Mouse (Mus musculus) midbrain, embryonic 14.5 days (tissue): ENCODE measurements around the gene Kmt5b. TPM values are rescaled to one million over a fixed set of nuclear protein-coding genes. Genes with fewer than 3 reads are reported as not detected.

Source experiments
- ATAC-seq: fragments of 200-750 bp; cut with Nextera tagmentation; 2 replicates; pipeline ENCODE4 v1.8.0; 2017; ENCODE audit warnings: moderate number of reproducible peaks, moderate library complexity; ENCODE audit not compliant: low FRiP score, low TSS enrichment
- DNase-seq: peaks from one replicate; pipeline ENCODE4 v3.0.0-alpha.2; 2015
- H3K27ac ChIP-seq: fragments of 300-500 bp; sonication (generic); replicated peaks from 2 replicates; pipeline ENCODE4 v1.5.1; 2014; ENCODE audit warnings: mild to moderate bottlenecking, low read depth, low read length, moderate library complexity
- H3K27me3 ChIP-seq: fragments of 300-500 bp; sonication (generic); 2 replicates; pipeline ENCODE4 v1.6.1; 2014; ENCODE audit warnings: low read length, control low read depth, mixed read lengths; ENCODE audit not compliant: control insufficient read depth, insufficient read depth
- H3K36me3 ChIP-seq: fragments of 300-500 bp; sonication (generic); 2 replicates; pipeline ENCODE4 v1.6.1; 2014; ENCODE audit warnings: low read length, control low read depth; ENCODE audit not compliant: control insufficient read depth, insufficient read depth
- H3K4me1 ChIP-seq: fragments of 300-500 bp; sonication (generic); 2 replicates; pipeline ENCODE4 v1.6.1; 2014; ENCODE audit warnings: mild to moderate bottlenecking, antibody characterized with exemption, low read length, control low read depth; ENCODE audit not compliant: control insufficient read depth, insufficient read depth
- H3K4me2 ChIP-seq: fragments of 300-500 bp; sonication (generic); 2 replicates; pipeline ENCODE4 v1.6.1; 2014; ENCODE audit warnings: mild to moderate bottlenecking, low read length, moderate library complexity
- H3K4me3 ChIP-seq: fragments of 300-500 bp; sonication (generic); replicated peaks from 2 replicates; pipeline ENCODE4 v1.5.1; 2014; ENCODE audit warnings: low read depth, low read length
- H3K9ac ChIP-seq: fragments of 300-500 bp; sonication (generic); replicated peaks from 2 replicates; pipeline ENCODE4 v1.6.1; 2014; ENCODE audit warnings: mild to moderate bottlenecking, low read length, moderate library complexity
- H3K9me3 ChIP-seq: fragments of 300-500 bp; sonication (generic); 2 replicates; pipeline ENCODE4 v1.6.1; 2016; ENCODE audit warnings: low read length, control low read depth, mixed read lengths; ENCODE audit not compliant: control insufficient read depth
- WGBS: fragments of 180-500 bp; shearing (Covaris S2); extraction: QIAGEN DNeasy Blood & Tissue Kit; methylation state at CpG from one replicate; pipeline ENCODE4 v1.1.7; 2014; 5-methylcytosine and 5-hydroxymethylcytosine counted together
- polyA plus RNA-seq: library from polyadenylated mRNA; unstranded; fragments of >200 nt; fragmentation: Nextera tagmentation; extraction: Ambion mirVana; gene quantifications from 2 replicates; pipeline ENCODE4 v1.2.1, GENCODE M21; 2014

The Kmt5b gene
- polyA plus RNA-seq, 1 experiment from 2014 or later = 74.0 TPM

- no peaks in the 10 kb centered on the region for H3K9me3 ChIP-seq
- 92% methylated on average over 1 of the region's 1 CpGs for WGBS
- H3K27me3 ChIP-seq = no peaks in the 10 kb centered on the region
- no peaks in the 10 kb centered on the region for H3K4me1 ChIP-seq
- no peaks in the 10 kb centered on the region for H3K36me3 ChIP-seq
- no peak for ATAC-seq
- no peak overlapping the region for H3K27ac ChIP-seq
- H3K9ac ChIP-seq = no peak overlapping the region
- H3K4me2 ChIP-seq = no peak overlapping the region
- no peak overlapping the region for H3K4me3 ChIP-seq
- no peak for DNase-seq
These were observed 77.6 kb downstream of the Kmt5b start for GRCm38 (mm10) chr19:3844836-3845235.

DNA sequence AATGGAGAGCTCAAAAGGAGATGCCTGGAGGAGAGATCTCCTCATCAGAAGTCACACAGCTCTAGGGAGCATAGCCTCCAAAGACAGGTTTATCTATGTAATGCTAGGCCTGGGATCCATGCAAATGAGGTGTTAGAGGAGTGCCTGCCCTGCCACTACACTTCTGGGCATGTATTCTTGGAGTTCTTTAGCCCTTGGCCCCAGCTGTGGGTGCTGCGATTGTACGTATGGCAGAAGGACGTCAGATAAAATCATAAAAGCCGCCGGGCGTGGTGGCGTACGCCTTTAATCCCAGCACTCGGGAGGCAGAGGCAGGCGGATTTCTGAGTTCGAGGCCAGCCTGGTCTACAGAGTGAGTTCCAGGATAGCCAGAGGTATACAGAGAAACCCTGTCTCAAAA, 78.1 kb downstream of the Kmt5b start:
- Histone ChIP-seq H3K36me3 (no peaks in the 10 kb centered on the region), H3K4me2 (no peak overlapping the region), H3K4me1 (no peaks in the 10 kb centered on the region), H3K9me3 (no peaks in the 10 kb centered on the region), H3K27ac (no peak overlapping the region), H3K4me3 (no peak overlapping the region), H3K9ac (no peak overlapping the region), H3K27me3 (no peaks in the 10 kb centered on the region)
- 94% methylated on average over 11 of the region's 11 CpGs for WGBS
- ATAC-seq (no peak), DNase-seq (no peak)

DNA sequence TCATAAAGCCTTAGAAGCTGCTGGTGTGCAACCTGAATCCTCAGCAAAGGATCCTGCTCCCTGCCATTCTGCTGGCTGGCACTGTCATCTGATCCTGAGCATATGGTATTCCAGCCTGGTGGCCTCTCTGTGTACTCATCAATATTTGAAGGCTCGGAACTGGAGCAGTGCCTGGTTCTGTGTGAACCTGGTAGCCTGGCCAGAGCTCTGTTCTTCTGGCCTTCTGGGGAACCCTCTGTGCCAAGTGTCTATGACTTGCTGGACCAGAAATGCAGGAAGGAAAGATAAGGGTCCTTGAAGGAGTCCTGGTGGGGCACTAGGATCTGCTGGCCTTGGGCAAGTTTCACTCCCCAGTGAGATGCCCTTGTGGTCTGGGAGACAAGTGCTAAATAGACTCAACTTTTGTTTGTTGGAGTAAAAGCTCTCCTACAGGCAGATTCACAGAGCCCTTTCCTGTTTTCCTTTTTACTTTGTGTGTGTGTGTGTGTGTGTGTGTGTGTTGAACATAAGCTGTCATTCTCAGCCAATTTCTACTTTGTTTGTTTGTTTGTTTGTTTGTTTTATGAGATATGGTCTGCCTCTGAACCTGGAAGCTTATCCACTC, 78.7 kb downstream of the Kmt5b start:
- H3K9me3 ChIP-seq = no peaks in the 10 kb centered on the region
- peaks cover 4% of the 10 kb centered on the region for H3K4me1 ChIP-seq
- H3K27me3 ChIP-seq = no peaks in the 10 kb centered on the region
- no peak overlapping the region for H3K27ac ChIP-seq
- H3K4me3 ChIP-seq = no peak overlapping the region
- ATAC-seq = no peak
- WGBS = 91% methylated on average over 1 of the region's 1 CpGs
- H3K36me3 ChIP-seq = no peaks in the 10 kb centered on the region
- no peak overlapping the region for H3K9ac ChIP-seq
- no peak for DNase-seq
- H3K4me2 ChIP-seq = no peak overlapping the region

DNA sequence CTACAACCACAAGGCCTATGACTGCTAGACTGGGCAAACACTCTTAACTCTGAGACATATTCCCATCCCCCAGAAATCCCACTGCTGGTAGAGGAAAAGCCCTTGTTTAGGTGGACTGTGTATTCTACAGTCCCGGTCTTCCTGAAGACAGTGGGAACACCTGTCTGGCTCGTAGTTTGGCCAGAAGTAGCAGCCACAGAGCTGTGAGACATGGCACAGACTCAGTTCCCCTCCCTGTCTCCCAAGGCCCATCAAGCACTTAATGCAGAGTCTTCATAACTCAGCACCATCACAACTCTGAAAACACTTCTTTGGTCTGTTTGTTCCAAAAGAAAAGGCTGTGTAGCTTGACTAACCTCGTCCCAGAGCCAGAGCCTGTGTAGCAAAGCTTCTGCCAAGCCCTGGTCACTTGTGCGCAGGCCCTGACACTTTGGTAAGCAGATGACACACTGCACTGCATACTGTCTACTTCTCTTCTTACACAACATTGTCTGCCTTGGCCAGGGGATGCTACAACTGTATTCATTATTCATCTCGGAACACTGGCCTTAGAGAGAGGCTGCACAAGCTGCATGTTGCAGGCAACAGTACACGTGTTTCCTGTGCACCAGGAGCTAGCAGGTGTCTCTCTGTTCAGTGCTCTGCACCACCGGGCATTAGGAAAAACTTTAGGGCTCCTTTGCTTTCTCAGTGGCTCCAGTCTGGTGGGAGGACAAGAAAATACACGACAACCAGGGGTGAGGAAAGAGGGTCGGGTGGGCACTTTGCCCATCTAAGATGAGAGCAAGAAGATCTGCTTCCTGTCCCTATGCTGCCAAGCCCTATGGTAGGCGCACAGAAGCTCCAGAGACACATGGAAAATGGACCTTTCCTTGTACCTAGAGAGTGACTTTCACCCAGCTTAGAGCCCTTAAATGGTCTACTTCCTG, 79.7 kb downstream of the Kmt5b start:
- WGBS = 83% methylated on average over 10 of the region's 10 CpGs
- no peak overlapping the region for H3K27ac ChIP-seq
- no peaks in the 10 kb centered on the region for H3K9me3 ChIP-seq
- DNase-seq (no peak), ATAC-seq (no peak)
- peaks cover 8% of the 10 kb centered on the region for H3K4me1 ChIP-seq
- H3K9ac ChIP-seq = no peak overlapping the region
- no peaks in the 10 kb centered on the region for H3K27me3 ChIP-seq
- no peak overlapping the region for H3K4me2 ChIP-seq
- no peaks in the 10 kb centered on the region for H3K36me3 ChIP-seq
- H3K4me3 ChIP-seq = no peak overlapping the region

GRCm38 (mm10) chr19:3847711-3848110, 80.5 kb downstream of the Kmt5b start:
- no peaks in the 10 kb centered on the region for H3K9me3 ChIP-seq
- H3K4me3 ChIP-seq = no peak overlapping the region
- H3K36me3 ChIP-seq = no peaks in the 10 kb centered on the region
- H3K9ac ChIP-seq = no peak overlapping the region
- peaks cover 8% of the 10 kb centered on the region for H3K4me1 ChIP-seq
- no peak overlapping the region for H3K27ac ChIP-seq
- ATAC-seq (no peak), DNase-seq (no peak)
- no peaks in the 10 kb centered on the region for H3K27me3 ChIP-seq
- WGBS = 85% methylated on average over 5 of the region's 5 CpGs
- no peak overlapping the region for H3K4me2 ChIP-seq

GRCm38 (mm10) chr19:3848207-3848808, 81.1 kb downstream of the Kmt5b start:
- peaks cover 12% of the 10 kb centered on the region for H3K4me1 ChIP-seq
- no peak overlapping the region for H3K4me3 ChIP-seq
- no peak overlapping the region for H3K4me2 ChIP-seq
- H3K9ac ChIP-seq = no peak overlapping the region
- WGBS = 90% methylated on average over 7 of the region's 7 CpGs
- DNase-seq (no peak), ATAC-seq (no peak)
- no peaks in the 10 kb centered on the region for H3K36me3 ChIP-seq
- H3K27me3 ChIP-seq = no peaks in the 10 kb centered on the region
- H3K9me3 ChIP-seq = no peaks in the 10 kb centered on the region
- H3K27ac ChIP-seq = no peak overlapping the region

DNA sequence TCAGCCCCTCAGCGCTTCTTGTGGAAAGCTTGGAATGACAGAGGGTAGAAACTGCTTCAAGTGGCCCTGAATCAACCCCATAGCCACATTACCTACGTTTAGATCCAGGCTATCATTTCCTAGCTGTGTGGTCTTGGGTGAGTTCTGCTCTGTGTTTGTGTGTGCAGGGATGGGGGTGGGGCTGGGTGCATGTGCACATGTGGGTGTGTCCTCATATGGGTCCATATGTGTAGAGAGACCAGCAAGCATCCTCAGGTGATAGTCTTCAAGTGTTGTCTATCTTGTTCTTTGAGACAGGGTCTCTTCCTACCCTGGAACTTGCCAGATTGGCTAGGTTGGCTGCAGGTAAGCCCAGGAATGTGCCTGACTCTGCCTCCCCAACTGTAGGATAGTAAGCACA, 82.0 kb downstream of the Kmt5b start:
- H3K27me3 ChIP-seq = no peaks in the 10 kb centered on the region
- 84% methylated on average over 2 of the region's 2 CpGs for WGBS
- H3K27ac ChIP-seq = no peak overlapping the region
- no peak overlapping the region for H3K4me2 ChIP-seq
- DNase-seq (no peak), ATAC-seq (no peak)
- H3K9me3 ChIP-seq = no peaks in the 10 kb centered on the region
- no peak overlapping the region for H3K9ac ChIP-seq
- H3K4me1 ChIP-seq = peaks cover 20% of the 10 kb centered on the region
- H3K4me3 ChIP-seq = no peak overlapping the region
- H3K36me3 ChIP-seq = no peaks in the 10 kb centered on the region

GRCm38 (mm10) chr19:3850076-3850475, 82.9 kb downstream of the Kmt5b start:
- no peak overlapping the region for H3K4me2 ChIP-seq
- peaks cover 21% of the 10 kb centered on the region for H3K4me1 ChIP-seq
- ATAC-seq = no peak
- H3K9me3 ChIP-seq = no peaks in the 10 kb centered on the region
- no peaks in the 10 kb centered on the region for H3K27me3 ChIP-seq
- no peak for DNase-seq
- no peak overlapping the region for H3K9ac ChIP-seq
- no peaks in the 10 kb centered on the region for H3K36me3 ChIP-seq
- H3K27ac ChIP-seq = no peak overlapping the region
- WGBS = 43% methylated on average over 5 of the region's 5 CpGs
- H3K4me3 ChIP-seq = no peak overlapping the region
